Mouse (Mus musculus) kidney, adult 2 months (tissue): ENCODE data around the gene Tuba1b. TPM values are rescaled to one million over a fixed set of nuclear protein-coding genes. Genes with fewer than 3 reads are reported as not detected.

Experiments used
- DNase-seq: peaks from one replicate; pipeline ENCODE4 v3.0.0; 2021
- H3K27ac ChIP-seq: fragments of 200-500 bp; 2 replicates; pipeline ENCODE4 v1.5.1; 2012; ENCODE audit warnings: low read depth, low read length, control low read depth, inconsistent platforms; ENCODE audit not compliant: insufficient read depth
- H3K27me3 ChIP-seq: fragments of 200-500 bp; replicated peaks from 2 replicates; pipeline ENCODE4 v1.6.1; 2012; ENCODE audit warnings: mild to moderate bottlenecking, moderate library complexity, low read length, inconsistent platforms; ENCODE audit not compliant: control insufficient read depth, insufficient read depth
- H3K36me3 ChIP-seq: fragments of 200-500 bp; 2 replicates; pipeline ENCODE4 v1.6.1; 2012; ENCODE audit warnings: mild to moderate bottlenecking, moderate library complexity, low read length, inconsistent platforms; ENCODE audit not compliant: control insufficient read depth, insufficient read depth
- H3K4me1 ChIP-seq: fragments of 200-500 bp; 2 replicates; pipeline ENCODE4 v1.6.1; 2011; ENCODE audit warnings: low read length; ENCODE audit not compliant: control insufficient read depth, insufficient read depth
- H3K4me3 ChIP-seq: fragments of 200-500 bp; 2 replicates; pipeline ENCODE4 v1.5.1; 2011; ENCODE audit warnings: mild to moderate bottlenecking, low read depth, low read length, control low read depth; ENCODE audit not compliant: insufficient read depth
- CTCF ChIP-seq: fragments of 200-500 bp; conservative IDR thresholded peaks from 2 replicates; pipeline ENCODE4 v1.5.1; 2011; ENCODE audit warnings: low read depth, mild to moderate bottlenecking, control low read depth, low read length, moderate library complexity, mixed read lengths; ENCODE audit not compliant: insufficient read depth, insufficient read length
- POLR2A ChIP-seq: fragments of 200-500 bp; IDR thresholded peaks from one replicate; pipeline ENCODE4 v1.6.1; 2011; ENCODE audit warnings: low read depth, low read length, control low read depth
- WGBS: fragments of 180-500 bp; shearing (Covaris S2); methylation state at CpG from one replicate; pipeline ENCODE4 v1.1.7; 2018; 5-methylcytosine and 5-hydroxymethylcytosine counted together
- polyA plus RNA-seq: library from polyadenylated mRNA; depleted of rRNA; stranded (reverse); fragments of >200 nt; gene quantifications from 2 replicates; pipeline ENCODE4 v1.2.3, GENCODE M21; 2012

Tuba1b gene
- polyA plus RNA-seq, 1 experiment: 488 TPM

DNA sequence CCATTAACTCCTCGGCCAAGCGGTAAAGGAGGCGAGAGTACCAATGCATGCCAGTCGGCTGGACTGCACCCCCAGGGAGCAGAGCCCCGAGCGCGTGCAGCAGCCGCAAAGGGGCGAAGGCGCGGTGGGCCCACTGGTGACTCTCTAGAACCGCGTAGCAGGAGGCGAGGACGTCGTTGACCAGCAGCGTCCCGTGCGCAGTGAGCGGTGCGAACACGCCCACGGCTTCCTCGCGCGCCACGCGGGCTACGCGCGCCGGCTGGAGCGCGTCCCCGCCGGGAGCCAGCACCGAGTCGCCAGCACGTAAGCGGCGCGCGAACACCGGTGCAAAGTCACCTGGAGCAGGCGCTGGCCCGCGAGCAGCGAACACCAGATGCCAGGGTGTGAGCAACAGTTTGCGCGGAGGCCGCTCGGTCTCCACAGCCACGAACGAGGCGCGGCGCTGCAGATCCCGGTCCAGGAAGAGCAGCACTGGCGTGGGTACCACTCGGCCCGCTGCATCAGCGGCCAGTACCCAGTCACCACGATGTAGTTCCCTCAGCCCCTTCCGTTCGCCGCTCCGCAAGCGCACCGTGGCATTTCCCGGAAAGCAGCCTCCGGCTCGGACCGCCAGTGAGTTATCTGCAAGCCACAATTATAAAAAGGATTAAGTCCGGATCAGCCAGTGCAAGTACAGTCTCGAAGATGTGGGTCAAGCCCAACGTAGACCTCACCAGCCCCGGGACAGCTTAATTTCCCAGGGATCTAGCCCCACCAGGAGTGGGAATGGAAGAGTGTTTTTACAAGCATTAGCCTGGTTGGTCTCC, 40.2 kb downstream of the Tuba1b start, which contains the start of gene Rhebl1:
Gene Rhebl1 (minus strand): TSS at position 601 of the 806 bp plus-strand sequence.
- peaks cover 4% of the 10 kb centered on the region; the same call in 1 of the 2 replicates for H3K4me1 ChIP-seq
- DNase-seq: peak; percentile 51
- H3K4me3 ChIP-seq: peak within 1 kb of the TSS; percentile 45
- H3K27ac ChIP-seq: no peak within 1 kb of the TSS
- H3K27me3 ChIP-seq: no peaks in the 10 kb centered on the region; the same call in 1 of the 2 replicates
- under 1% methylated on average over 77 of the region's 77 CpGs for WGBS
- no peaks in the 10 kb centered on the region for H3K36me3 ChIP-seq
- no peak for TF ChIP-seq POLR2A
- TF ChIP-seq CTCF: no peak

DNA sequence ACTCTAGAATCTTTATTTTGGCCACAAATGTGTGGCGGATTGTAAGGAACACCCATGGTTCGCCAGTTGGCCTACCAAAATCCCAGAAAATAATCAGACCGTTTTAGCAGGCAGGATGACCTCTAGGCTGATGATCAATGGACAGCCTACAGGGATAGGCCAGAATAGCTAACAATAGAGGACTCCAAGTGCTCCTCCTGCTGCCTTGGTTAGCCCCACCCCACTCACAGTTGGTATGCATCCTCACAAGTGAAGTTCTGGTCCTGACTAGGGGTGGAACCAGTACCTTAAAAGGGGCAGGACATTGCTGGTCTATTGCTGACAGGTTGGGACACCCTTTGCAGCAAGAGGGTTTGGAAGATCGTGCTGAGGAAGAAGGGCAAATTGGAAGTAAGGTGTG, 41.3 kb downstream of the Tuba1b start:
- no peak for DNase-seq
- Histone ChIP-seq H3K36me3 (no peaks in the 10 kb centered on the region), H3K27ac (no peak overlapping the region), H3K4me3 (no peak overlapping the region), H3K4me1 (peaks cover 4% of the 10 kb centered on the region; the same call in 1 of the 2 replicates), H3K27me3 (no peaks in the 10 kb centered on the region; the same call in 1 of the 2 replicates)
- TF ChIP-seq POLR2A (no peak), CTCF (no peak)
- 86% methylated on average over 4 of the region's 4 CpGs for WGBS

DNA sequence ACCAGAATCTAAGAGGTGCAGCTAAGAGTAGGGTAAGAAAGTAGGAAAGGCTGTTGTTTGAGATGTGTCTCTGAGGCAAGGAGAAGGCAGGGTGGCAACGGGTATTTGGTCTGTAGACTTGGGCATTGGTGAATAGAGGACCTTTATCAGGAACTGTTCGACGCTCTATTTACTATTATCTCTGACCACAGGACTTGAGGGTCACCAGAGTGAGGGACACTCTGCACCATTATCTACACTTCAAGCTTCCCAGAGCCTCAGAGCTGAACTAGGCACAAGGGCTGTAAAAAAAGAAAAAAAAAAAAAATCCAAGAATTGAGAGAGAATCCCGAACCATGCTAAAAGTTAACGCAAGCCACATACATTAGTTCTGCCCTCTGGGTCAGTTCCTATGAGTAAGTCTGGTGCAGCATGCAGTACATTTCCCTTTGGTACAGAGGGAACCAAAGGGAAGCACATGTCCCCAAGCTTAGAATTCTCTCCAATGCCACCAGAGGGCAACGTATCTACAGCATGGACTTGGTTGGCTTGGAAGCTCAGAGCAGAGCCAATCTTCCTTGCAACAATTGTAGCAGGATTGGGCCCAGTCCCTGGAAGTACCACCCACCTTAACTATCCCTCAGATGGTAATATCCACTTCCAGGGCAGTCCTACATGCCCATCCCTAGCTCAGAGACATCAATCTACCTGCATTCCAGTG, 42.3 kb downstream of the Tuba1b start:
- no peaks in the 10 kb centered on the region; the same call in 1 of the 2 replicates for H3K27me3 ChIP-seq
- no peak overlapping the region for H3K4me3 ChIP-seq
- peaks cover 4% of the 10 kb centered on the region; the same call in 1 of the 2 replicates for H3K4me1 ChIP-seq
- peak; percentile 89 for DNase-seq
- TF ChIP-seq CTCF (peak; percentile 100), POLR2A (no peak)
- H3K27ac ChIP-seq: no peak overlapping the region
- 31% methylated on average over 6 of the region's 6 CpGs for WGBS
- no peaks in the 10 kb centered on the region for H3K36me3 ChIP-seq

DNA sequence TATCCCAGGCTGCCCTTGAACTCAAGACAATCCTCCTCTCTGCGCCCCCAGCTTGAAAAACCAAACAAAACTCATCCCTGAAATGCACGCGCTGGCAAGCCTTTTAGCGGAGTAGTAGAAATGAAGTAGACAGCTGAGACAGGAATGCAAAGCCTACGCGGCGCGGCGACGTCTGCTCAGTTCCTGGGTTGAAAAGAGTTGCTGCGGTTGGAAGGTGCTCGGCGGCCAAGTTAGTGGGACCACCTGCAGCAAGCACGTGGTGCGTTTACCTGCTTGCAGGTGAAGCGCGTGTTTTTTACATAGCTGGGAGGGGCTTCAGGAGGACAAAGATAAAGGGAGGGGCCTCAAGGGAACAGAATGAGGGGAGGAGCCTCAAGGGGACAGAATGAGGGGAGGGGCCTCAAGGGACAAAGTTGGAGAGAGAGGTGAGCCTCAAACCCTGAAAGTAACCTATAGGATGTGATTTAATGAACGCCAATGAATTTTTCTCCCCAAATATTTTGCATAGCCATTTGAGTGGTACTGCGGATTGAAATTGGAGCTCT, 43.1 kb downstream of the Tuba1b start:
- Histone ChIP-seq H3K4me1 (peaks cover 4% of the 10 kb centered on the region; the same call in 1 of the 2 replicates), H3K27me3 (no peaks in the 10 kb centered on the region; the same call in 1 of the 2 replicates), H3K4me3 (no peak overlapping the region), H3K36me3 (no peaks in the 10 kb centered on the region), H3K27ac (no peak overlapping the region)
- no peak for TF ChIP-seq CTCF
- TF ChIP-seq POLR2A: no peak
- WGBS: 39% methylated on average over 19 of the region's 19 CpGs
- DNase-seq: no peak

DNA sequence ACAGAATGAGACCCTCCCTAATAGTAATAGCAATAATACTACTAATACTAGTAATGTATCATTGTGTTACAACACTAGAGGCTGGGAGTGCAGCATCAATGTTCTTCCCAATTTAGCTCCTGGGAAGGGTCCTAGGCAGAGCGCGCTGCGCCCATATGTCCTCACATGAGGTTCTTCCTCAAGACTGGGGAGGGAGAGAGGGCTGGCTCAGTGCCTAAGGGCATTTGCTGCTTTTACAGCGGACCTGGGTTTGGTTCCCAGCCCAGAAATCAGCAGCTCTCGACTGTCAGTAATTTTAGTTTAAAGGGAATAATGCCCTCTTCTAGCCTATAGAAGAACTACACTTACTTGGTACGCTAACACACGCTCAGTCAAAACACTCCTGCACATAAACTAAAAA, 46.8 kb downstream of the Tuba1b start:
- H3K4me1 ChIP-seq: no peaks in the 10 kb centered on the region; the same call in 1 of the 2 replicates
- no peak overlapping the region for H3K4me3 ChIP-seq
- TF ChIP-seq POLR2A: no peak
- no peak for TF ChIP-seq CTCF
- 80% methylated on average over 7 of the region's 7 CpGs for WGBS
- H3K36me3 ChIP-seq: no peaks in the 10 kb centered on the region
- no peak overlapping the region for H3K27ac ChIP-seq
- no peak for DNase-seq
- H3K27me3 ChIP-seq: no peaks in the 10 kb centered on the region

DNA sequence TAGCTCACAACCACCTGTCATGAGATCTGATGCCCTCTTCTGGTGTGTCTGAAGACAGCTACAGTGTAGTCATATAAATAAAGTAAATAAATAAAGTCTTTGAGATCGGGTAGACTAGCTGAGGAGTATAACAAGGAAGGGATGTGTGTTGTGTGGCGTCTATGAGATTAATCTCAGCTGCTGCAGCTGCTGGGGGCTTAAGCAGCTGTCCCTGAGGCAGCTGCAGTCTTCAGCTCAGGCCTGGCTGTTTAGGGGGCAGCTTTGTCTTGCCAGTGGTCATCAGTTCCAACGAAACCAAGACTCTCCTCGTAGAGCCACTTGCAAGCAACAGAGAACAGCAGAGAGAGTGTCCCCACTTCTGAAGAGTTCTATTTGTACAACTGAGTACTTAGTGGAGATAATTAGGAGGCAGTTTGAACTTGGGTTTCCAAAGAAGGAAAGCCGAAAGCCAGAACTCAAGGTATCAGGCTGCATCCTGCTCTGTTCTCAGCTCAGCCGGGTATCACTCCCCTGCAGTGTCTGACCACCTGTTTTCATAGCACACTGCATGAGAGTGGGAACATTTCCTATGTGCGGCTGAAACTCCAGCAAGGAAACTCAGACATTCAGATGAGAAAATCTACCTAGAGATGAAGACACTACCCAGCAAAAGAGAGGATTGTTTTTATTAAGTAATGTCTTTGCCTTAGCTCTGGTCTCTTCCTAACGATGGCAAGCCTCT, 47.5 kb downstream of the Tuba1b start:
- Histone ChIP-seq H3K27me3 (no peaks in the 10 kb centered on the region), H3K27ac (no peak overlapping the region), H3K36me3 (no peaks in the 10 kb centered on the region), H3K4me3 (no peak overlapping the region), H3K4me1 (no peaks in the 10 kb centered on the region; the same call in 1 of the 2 replicates)
- WGBS: 74% methylated on average over 8 of the region's 8 CpGs
- TF ChIP-seq POLR2A (no peak), CTCF (no peak)
- DNase-seq: no peak

DNA sequence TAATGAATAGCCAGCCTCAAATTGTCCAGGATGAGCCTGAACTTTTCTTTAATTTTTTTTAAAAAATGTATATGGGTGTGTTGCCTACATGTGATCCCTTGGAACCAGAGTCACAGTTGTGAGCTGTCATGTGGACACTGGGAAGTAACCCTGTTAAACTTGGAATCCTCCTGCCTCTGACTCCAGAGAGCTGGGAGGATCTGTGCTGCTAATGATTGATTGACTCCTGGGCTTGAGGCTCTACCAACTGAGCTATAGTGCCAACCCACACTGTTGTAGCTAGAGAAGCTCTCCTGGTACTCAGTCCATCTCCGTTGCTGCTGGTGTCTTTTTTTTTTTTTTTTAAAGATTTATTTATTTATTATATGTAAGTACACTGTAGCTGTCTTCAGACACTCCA, 50.3 kb downstream of the Tuba1b start:
- peak; percentile 57 for DNase-seq
- Histone ChIP-seq H3K27me3 (no peaks in the 10 kb centered on the region), H3K27ac (peak overlapping the region; percentile 94), H3K4me1 (peaks cover 9% of the 10 kb centered on the region; the same call in 1 of the 2 replicates), H3K36me3 (no peaks in the 10 kb centered on the region), H3K4me3 (no peak overlapping the region)
- WGBS: 50% methylated on average over 1 of the region's 1 CpGs
- TF ChIP-seq POLR2A: no peak
- TF ChIP-seq CTCF: no peak
